Mouse (Mus musculus) telencephalon, adult 2 months (tissue): ENCODE results near the gene Myh3.

Experiments used
- DNase-seq: peaks from one replicate; pipeline ENCODE4 v3.0.0-alpha.2; 2011; ENCODE audit warnings: low read depth, low spot score

The Myh3 gene

GRCm38 (mm10) chr11:67143863-67144498 lies 65.9 kb downstream of the Myh3 start:
- no peak for DNase-seq

- DNase-seq, result no peak
Measured at GRCm38 (mm10) chr11:67144559-67145265, 66.6 kb downstream of the Myh3 start.

- DNase-seq, result no peak
Measured at GRCm38 (mm10) chr11:67145482-67146408, 67.6 kb downstream of the Myh3 start.

- DNase-seq, result no peak
Measured at GRCm38 (mm10) chr11:67146409-67147282, 68.5 kb downstream of the Myh3 start.

GRCm38 (mm10) chr11:67147283-67147921 lies 69.3 kb downstream of the Myh3 start:
- no peak for DNase-seq

GRCm38 (mm10) chr11:67148286-67149012 lies 70.3 kb downstream of the Myh3 start:
- no peak for DNase-seq

GRCm38 (mm10) chr11:67150237-67150636 lies 72.1 kb downstream of the Myh3 start:
- no peak for DNase-seq

GRCm38 (mm10) chr11:67151159-67151558 lies 73.1 kb downstream of the Myh3 start:
- DNase-seq, result no peak
